Mouse (Mus musculus) neural tube, embryonic 12.5 days (tissue): ENCODE measurements at regions not wholly inside any gene's neighbourhood (a gene's known extent, or its start where the extent isn't known, plus 50 kb on each side); places are given as distances from the start of the nearest gene placed in this dataset.

Source experiments
- ATAC-seq: fragments of 200-750 bp; cut with Nextera tagmentation; 2 replicates; pipeline ENCODE4 v1.8.0; 2017; ENCODE audit warnings: low read depth, mild to moderate bottlenecking, moderate TSS enrichment, moderate library complexity; ENCODE audit not compliant: low FRiP score
- H3K27ac ChIP-seq: fragments of 300-500 bp; sonication (generic); 2 replicates; pipeline ENCODE4 v1.5.1; 2016
- H3K27me3 ChIP-seq: fragments of 300-500 bp; sonication (generic); replicated peaks from 2 replicates; pipeline ENCODE4 v1.6.1; 2016; ENCODE audit warnings: mild to moderate bottlenecking
- H3K36me3 ChIP-seq: fragments of 300-500 bp; sonication (generic); 2 replicates; pipeline ENCODE4 v1.6.1; 2016; ENCODE audit warnings: mild to moderate bottlenecking
- H3K4me1 ChIP-seq: fragments of 300-500 bp; sonication (generic); 2 replicates; pipeline ENCODE4 v1.6.1; 2016
- H3K4me2 ChIP-seq: fragments of 300-500 bp; sonication (generic); replicated peaks from 2 replicates; pipeline ENCODE4 v1.6.1; 2016; ENCODE audit warnings: mild to moderate bottlenecking
- H3K4me3 ChIP-seq: fragments of 300-500 bp; sonication (generic); 2 replicates; pipeline ENCODE4 v1.5.1; 2016
- H3K9ac ChIP-seq: fragments of 300-500 bp; sonication (generic); 2 replicates; pipeline ENCODE4 v1.6.1; 2016; ENCODE audit warnings: mild to moderate bottlenecking
- H3K9me3 ChIP-seq: fragments of 300-500 bp; sonication (generic); 2 replicates; pipeline ENCODE4 v1.6.1; 2016; ENCODE audit warnings: mild to moderate bottlenecking
- WGBS: fragments of 180-500 bp; shearing (Covaris S2); methylation state at CpG from one replicate; pipeline ENCODE4 v1.1.7; 2016; 5-methylcytosine and 5-hydroxymethylcytosine counted together

- no peak overlapping the region for H3K4me2 ChIP-seq
- H3K27ac ChIP-seq, result no peak overlapping the region
- no peak for ATAC-seq
- no peaks in the 10 kb centered on the region for H3K4me1 ChIP-seq
- H3K27me3 ChIP-seq, result no peaks in the 10 kb centered on the region
- H3K36me3 ChIP-seq, result no peaks in the 10 kb centered on the region
- H3K4me3 ChIP-seq, result no peak overlapping the region
- H3K9me3 ChIP-seq, result no peaks in the 10 kb centered on the region
- 61% methylated on average over 2 of the region's 2 CpGs for WGBS
- no peak overlapping the region for H3K9ac ChIP-seq
Observed at GRCm38 (mm10) chr17:91161834-91162233, 69.0 kb upstream of the Nrxn1 start.
